Mouse (Mus musculus) gonadal fat pad, adult 2 months (tissue): Measurements from ENCODE around the gene Gng13. TPM values are rescaled to one million over a fixed set of nuclear protein-coding genes. Genes with fewer than 3 reads are reported as not detected.

Source experiments
- polyA plus RNA-seq: library from polyadenylated mRNA; depleted of rRNA; stranded (reverse); fragments of >200 nt; gene quantifications from 2 replicates; pipeline ENCODE4 v1.2.3, GENCODE M21; 2012; rRNA removed

The Gng13 gene
- polyA plus RNA-seq, 1 experiment: not detected

Other genes with a start within 250 kb of the Gng13 start
- 0.08 TPM in 1 of 2 replicates, not detected in the other for gene Sstr5, start 219.9 kb upstream of the Gng13 start, polyA plus RNA-seq
- gene Sox8, start 146.5 kb upstream of the Gng13 start, polyA plus RNA-seq: 1.0 and 1.2 TPM in 2 replicates
- gene Lmf1, start 138.1 kb upstream of the Gng13 start, polyA plus RNA-seq: 23.3 and 24.8 TPM in 2 replicates
- gene Chtf18, start 10.2 kb downstream of the Gng13 start, polyA plus RNA-seq: 2.6 and 2.9 TPM in 2 replicates
- 25.8 and 28.8 TPM in 2 replicates for gene Rpusd1, start 10.5 kb downstream of the Gng13 start, polyA plus RNA-seq
- gene Mslnl, start 18.9 kb downstream of the Gng13 start, polyA plus RNA-seq: 0.36 and 0.38 TPM in 2 replicates
- gene Msln, start 37.2 kb downstream of the Gng13 start, polyA plus RNA-seq: 17.7 and 34.7 TPM in 2 replicates
- 19.1 and 23.9 TPM in 2 replicates for gene Narfl, start 56.6 kb downstream of the Gng13 start, polyA plus RNA-seq
- gene Haghl, start 68.5 kb downstream of the Gng13 start, polyA plus RNA-seq: 45.8 and 47.3 TPM in 2 replicates
- gene Ccdc78, start 69.4 kb downstream of the Gng13 start, polyA plus RNA-seq: 0.29 and 0.30 TPM in 2 replicates
- 105 and 133 TPM in 2 replicates for gene Fam173a, start 75.7 kb downstream of the Gng13 start, polyA plus RNA-seq
- gene AC134908.4, start 78.5 kb downstream of the Gng13 start, polyA plus RNA-seq: 0.23 TPM in 1 of 2 replicates, not detected in the other
- 22.2 and 31.4 TPM in 2 replicates for gene Metrn, start 80.0 kb downstream of the Gng13 start, polyA plus RNA-seq
- 0.58 and 0.81 TPM in 2 replicates for gene Fbxl16, start 91.9 kb downstream of the Gng13 start, polyA plus RNA-seq
- gene Wdr24, start 106.5 kb downstream of the Gng13 start, polyA plus RNA-seq: 32.1 and 36.4 TPM in 2 replicates
- gene Jmjd8, start 111.7 kb downstream of the Gng13 start, polyA plus RNA-seq: 91.2 and 94.5 TPM in 2 replicates
- gene Stub1, start 116.2 kb downstream of the Gng13 start, polyA plus RNA-seq: 219 and 228 TPM in 2 replicates
- 129 and 138 TPM in 2 replicates for gene Rhbdl1, start 120.1 kb downstream of the Gng13 start, polyA plus RNA-seq
- gene Gm20683, start 124.6 kb downstream of the Gng13 start, polyA plus RNA-seq: 47.4 and 55.8 TPM in 2 replicates
- 54.0 and 60.0 TPM in 2 replicates for gene Rhot2, start 127.7 kb downstream of the Gng13 start, polyA plus RNA-seq
- 27.1 and 35.9 TPM in 2 replicates for gene Wdr90, start 144.3 kb downstream of the Gng13 start, polyA plus RNA-seq
- 58.8 and 61.7 TPM in 2 replicates for gene Mcrip2, start 151.6 kb downstream of the Gng13 start, polyA plus RNA-seq
- gene Mettl26, start 157.9 kb downstream of the Gng13 start, polyA plus RNA-seq: 89.7 and 105 TPM in 2 replicates
- gene Wfikkn1, start 163.7 kb downstream of the Gng13 start, polyA plus RNA-seq: 0.95 and 1.1 TPM in 2 replicates
- gene Rab40c, start 202.6 kb downstream of the Gng13 start, polyA plus RNA-seq: 49.5 and 51.3 TPM in 2 replicates
- 122 and 144 TPM in 2 replicates for gene Pigq, start 227.8 kb downstream of the Gng13 start, polyA plus RNA-seq
- 7.0 and 12.9 TPM in 2 replicates for gene Nhlrc4, start 227.8 kb downstream of the Gng13 start, polyA plus RNA-seq
- 2.4 TPM in 2 replicates for gene A930017K11Rik, start 235.4 kb downstream of the Gng13 start, polyA plus RNA-seq